Mouse (Mus musculus) right cerebral cortex, adult 2 months (tissue): ENCODE measurements at regions not wholly inside any gene's neighbourhood (a gene's known extent, or its start where the extent isn't known, plus 50 kb on each side); places are given as distances from the start of the nearest gene placed in this dataset.
"Not testable (repeated sequence)": the region's sequence is repeated elsewhere in the genome, so short reads cannot be mapped to it uniquely, and the experiment has no call there.

Source experiments
- DNase-seq, 2 experiments: peaks; one replicate each; pipeline ENCODE4 v3.0.0; 2021 to 2022; ENCODE audit warnings: low spot score in 2 of 2

- DNase-seq: no peak
These were observed 198.3 kb upstream of the Slc7a14 start for GRCm38 (mm10) chr3:31508471-31508870.

- no peak for DNase-seq
These were observed 189.2 kb upstream of the Slc7a14 start for GRCm38 (mm10) chr3:31499201-31499968.

- peak in 1 of 2 experiments; percentile 18 for DNase-seq
These were observed 185.1 kb upstream of the Slc7a14 start for GRCm38 (mm10) chr3:31495287-31495686.

- DNase-seq: no peak
These were observed 184.5 kb upstream of the Slc7a14 start for GRCm38 (mm10) chr3:31494706-31495105.

GRCm38 (mm10) chr3:31491736-31492135, 181.6 kb upstream of the Slc7a14 start:
- not testable (repeated sequence) for DNase-seq

GRCm38 (mm10) chr3:31487596-31487995, 177.4 kb upstream of the Slc7a14 start:
- DNase-seq: no peak

GRCm38 (mm10) chr3:31481964-31482363, 171.8 kb upstream of the Slc7a14 start:
- no peak for DNase-seq

- no peak for DNase-seq
These were observed 157.7 kb upstream of the Slc7a14 start for GRCm38 (mm10) chr3:31467882-31468281.

GRCm38 (mm10) chr3:31464260-31464659, 154.1 kb upstream of the Slc7a14 start:
- DNase-seq: no peak

- DNase-seq: peak; percentile 26 to 36
These were observed 149.3 kb upstream of the Slc7a14 start for GRCm38 (mm10) chr3:31459456-31459855.

- DNase-seq: no peak
These were observed 147.8 kb upstream of the Slc7a14 start for GRCm38 (mm10) chr3:31457938-31458337.

GRCm38 (mm10) chr3:31455031-31455430, 144.9 kb upstream of the Slc7a14 start:
- no peak for DNase-seq

- DNase-seq: no peak
These were observed 134.7 kb upstream of the Slc7a14 start for GRCm38 (mm10) chr3:31444861-31445260.

GRCm38 (mm10) chr3:31444311-31444710, 134.1 kb upstream of the Slc7a14 start:
- DNase-seq: no peak

- DNase-seq: no peak
These were observed 133.7 kb upstream of the Slc7a14 start for GRCm38 (mm10) chr3:31443894-31444293.

GRCm38 (mm10) chr3:31440282-31440681, 130.1 kb upstream of the Slc7a14 start:
- no peak for DNase-seq

- peak in 1 of 2 experiments; percentile 21 for DNase-seq
These were observed 127.8 kb upstream of the Slc7a14 start for GRCm38 (mm10) chr3:31437970-31438369.

- DNase-seq: no peak
These were observed 125.2 kb upstream of the Slc7a14 start for GRCm38 (mm10) chr3:31435204-31435963.

GRCm38 (mm10) chr3:31433201-31433600, 123.0 kb upstream of the Slc7a14 start:
- DNase-seq: peak in 1 of 2 experiments; percentile 9

- no peak for DNase-seq
These were observed 113.3 kb upstream of the Slc7a14 start for GRCm38 (mm10) chr3:31423517-31423916.

- DNase-seq: no peak
These were observed 98.6 kb upstream of the Slc7a14 start for GRCm38 (mm10) chr3:31408802-31409201.

GRCm38 (mm10) chr3:31405880-31406279, 95.7 kb upstream of the Slc7a14 start:
- DNase-seq: no peak

- DNase-seq: no peak
These were observed 89.0 kb upstream of the Slc7a14 start for GRCm38 (mm10) chr3:31399136-31399535.
